Mouse (Mus musculus) midbrain, embryonic 16.5 days (tissue): ENCODE results near the gene Tpk1. TPM values are rescaled to one million over a fixed set of nuclear protein-coding genes. Genes with fewer than 3 reads are reported as not detected.
A peak's percentile ranks its signal among the peaks of the same experiment; 100 is the strongest.

ENCODE experiments used
- ATAC-seq: fragments of 200-750 bp; cut with Nextera tagmentation; 2 replicates; pipeline ENCODE4 v1.8.0; 2017; ENCODE audit warnings: moderate TSS enrichment
- H3K27ac ChIP-seq: fragments of 300-500 bp; sonication (generic); 2 replicates; pipeline ENCODE4 v1.5.1; 2014; ENCODE audit warnings: mild to moderate bottlenecking, low read length, mixed read lengths
- H3K27me3 ChIP-seq: fragments of 300-500 bp; sonication (generic); 2 replicates; pipeline ENCODE4 v1.6.1; 2014; ENCODE audit warnings: low read depth, low read length, mixed read lengths; ENCODE audit not compliant: control insufficient read depth, insufficient read depth
- H3K36me3 ChIP-seq: fragments of 300-500 bp; sonication (generic); 2 replicates; pipeline ENCODE4 v1.6.1; 2014; ENCODE audit warnings: mild to moderate bottlenecking, low read length, moderate library complexity, mixed read lengths; ENCODE audit not compliant: control insufficient read depth, insufficient read depth
- H3K4me1 ChIP-seq: fragments of 300-500 bp; sonication (generic); 2 replicates; pipeline ENCODE4 v1.6.1; 2014; ENCODE audit warnings: mild to moderate bottlenecking, low read length, mixed read lengths; ENCODE audit not compliant: control insufficient read depth, insufficient read depth
- H3K4me2 ChIP-seq: fragments of 300-500 bp; sonication (generic); 2 replicates; pipeline ENCODE4 v1.6.1; 2014; ENCODE audit warnings: mild to moderate bottlenecking, low read length, mixed read lengths
- H3K4me3 ChIP-seq: fragments of 300-500 bp; sonication (generic); 2 replicates; pipeline ENCODE4 v1.5.1; 2014; ENCODE audit warnings: low read depth, mild to moderate bottlenecking, low read length, moderate library complexity, mixed read lengths
- H3K9ac ChIP-seq: fragments of 300-500 bp; sonication (generic); 2 replicates; pipeline ENCODE4 v1.6.1; 2014; ENCODE audit warnings: low read depth, low read length, mixed read lengths
- H3K9me3 ChIP-seq: fragments of 300-500 bp; sonication (generic); replicated peaks from 2 replicates; pipeline ENCODE4 v1.6.1; 2014; ENCODE audit warnings: mild to moderate bottlenecking, low read length, mixed read lengths; ENCODE audit not compliant: control insufficient read depth, poor library complexity, severe bottlenecking
- WGBS: fragments of 180-500 bp; shearing (Covaris S2); extraction: QIAGEN DNeasy Blood & Tissue Kit; methylation state at CpG from one replicate; pipeline ENCODE4 v1.1.7; 2014; 5-methylcytosine and 5-hydroxymethylcytosine counted together
- polyA plus RNA-seq: library from polyadenylated mRNA; unstranded; fragments of >200 nt; fragmentation: Nextera tagmentation; extraction: Ambion mirVana; gene quantifications from 2 replicates; pipeline ENCODE4 v1.2.1, GENCODE M21; 2015

Tpk1 gene
- 6.0 and 6.1 TPM in 2 replicates for polyA plus RNA-seq

- ATAC-seq, result peak; percentile 99
- Histone ChIP-seq H3K4me3 (peak within 1 kb of the TSS; percentile 52), H3K36me3 (no peaks in the 10 kb centered on the region), H3K9me3 (no peaks in the 10 kb centered on the region), H3K4me1 (peaks cover 9% of the 10 kb centered on the region), H3K4me2 (peak within 1 kb of the TSS; percentile 78), H3K27me3 (no peaks in the 10 kb centered on the region), H3K27ac (peak within 1 kb of the TSS; percentile 96), H3K9ac (peak within 1 kb of the TSS; percentile 80)
- under 1% methylated on average over 48 of the region's 63 CpGs for WGBS
These were observed at the start of gene Tpk1 for GRCm38 (mm10) chr6:43665677-43666546. Gene Tpk1, minus strand, starts transcription at chr6:43666278.

GRCm38 (mm10) chr6:43702810-43703614 lies 36.9 kb upstream of the Tpk1 start:
- Histone ChIP-seq H3K36me3 (no peaks in the 10 kb centered on the region), H3K9ac (no peak overlapping the region), H3K27me3 (no peaks in the 10 kb centered on the region), H3K4me2 (no peak overlapping the region), H3K27ac (no peak overlapping the region), H3K4me3 (no peak overlapping the region), H3K9me3 (no peaks in the 10 kb centered on the region), H3K4me1 (no peaks in the 10 kb centered on the region)
- ATAC-seq, result no peak
- 81% methylated on average over 6 of the region's 6 CpGs for WGBS

GRCm38 (mm10) chr6:43691863-43692262 lies 25.8 kb upstream of the Tpk1 start:
- Histone ChIP-seq H3K27ac (no peak overlapping the region), H3K4me1 (no peaks in the 10 kb centered on the region), H3K9me3 (no peaks in the 10 kb centered on the region), H3K27me3 (no peaks in the 10 kb centered on the region), H3K36me3 (no peaks in the 10 kb centered on the region), H3K4me2 (no peak overlapping the region), H3K9ac (no peak overlapping the region), H3K4me3 (no peak overlapping the region)
- WGBS, result 95% methylated on average over 1 of the region's 1 CpGs
- no peak for ATAC-seq

- H3K4me2 ChIP-seq, result no peak overlapping the region
- H3K4me3 ChIP-seq, result no peak overlapping the region
- peak; percentile 80 for ATAC-seq
- H3K9me3 ChIP-seq, result no peaks in the 10 kb centered on the region
- WGBS, result 48% methylated on average over 2 of the region's 2 CpGs
- H3K4me1 ChIP-seq, result no peaks in the 10 kb centered on the region
- H3K27ac ChIP-seq, result no peak overlapping the region
- H3K36me3 ChIP-seq, result no peaks in the 10 kb centered on the region
- no peaks in the 10 kb centered on the region for H3K27me3 ChIP-seq
- H3K9ac ChIP-seq, result no peak overlapping the region
These were observed 19.9 kb upstream of the Tpk1 start for GRCm38 (mm10) chr6:43685985-43686384.

- H3K4me2 ChIP-seq, result no peak overlapping the region
- H3K9ac ChIP-seq, result no peak overlapping the region
- no peaks in the 10 kb centered on the region for H3K4me1 ChIP-seq
- H3K9me3 ChIP-seq, result no peaks in the 10 kb centered on the region
- ATAC-seq, result no peak
- 30% methylated on average over 2 of the region's 2 CpGs for WGBS
- H3K4me3 ChIP-seq, result no peak overlapping the region
- H3K36me3 ChIP-seq, result no peaks in the 10 kb centered on the region
- no peaks in the 10 kb centered on the region for H3K27me3 ChIP-seq
- no peak overlapping the region for H3K27ac ChIP-seq
These were observed 16.5 kb upstream of the Tpk1 start for GRCm38 (mm10) chr6:43682535-43682934.

GRCm38 (mm10) chr6:43678689-43679212 lies 12.7 kb upstream of the Tpk1 start:
- WGBS, result 91% methylated on average over 2 of the region's 2 CpGs
- Histone ChIP-seq H3K36me3 (no peaks in the 10 kb centered on the region), H3K9me3 (no peaks in the 10 kb centered on the region), H3K9ac (no peak overlapping the region), H3K27ac (no peak overlapping the region), H3K4me1 (no peaks in the 10 kb centered on the region), H3K27me3 (no peaks in the 10 kb centered on the region), H3K4me2 (no peak overlapping the region), H3K4me3 (no peak overlapping the region)
- no peak for ATAC-seq

- H3K27me3 ChIP-seq, result no peaks in the 10 kb centered on the region
- no peak for ATAC-seq
- H3K36me3 ChIP-seq, result no peaks in the 10 kb centered on the region
- H3K4me2 ChIP-seq, result no peak overlapping the region
- no peaks in the 10 kb centered on the region for H3K4me1 ChIP-seq
- WGBS, result 81% methylated on average over 3 of the region's 3 CpGs
- H3K9ac ChIP-seq, result no peak overlapping the region
- H3K27ac ChIP-seq, result no peak overlapping the region
- no peaks in the 10 kb centered on the region for H3K9me3 ChIP-seq
- H3K4me3 ChIP-seq, result no peak overlapping the region
These were observed 11.5 kb upstream of the Tpk1 start for GRCm38 (mm10) chr6:43677566-43677965.

- 78% methylated on average over 3 of the region's 3 CpGs for WGBS
- no peaks in the 10 kb centered on the region for H3K36me3 ChIP-seq
- ATAC-seq, result no peak
These were observed 10.1 kb upstream of the Tpk1 start for GRCm38 (mm10) chr6:43676139-43676538.

More at GRCm38 (mm10) chr6:43676139-43676538, 10.1 kb upstream of the Tpk1 start:
- Histone ChIP-seq H3K4me1 (no peaks in the 10 kb centered on the region), H3K27ac (no peak overlapping the region), H3K4me3 (no peak overlapping the region), H3K4me2 (no peak overlapping the region), H3K27me3 (no peaks in the 10 kb centered on the region), H3K9me3 (no peaks in the 10 kb centered on the region), H3K9ac (no peak overlapping the region)
